Mouse (Mus musculus) neural tube, embryonic 14.5 days (tissue): ENCODE data around the gene Eya2. TPM values are rescaled to one million over a fixed set of nuclear protein-coding genes. Genes with fewer than 3 reads are reported as not detected.

Experiments
- ATAC-seq: fragments of 200-750 bp; cut with Nextera tagmentation; 2 replicates; pipeline ENCODE4 v1.8.0; 2017; ENCODE audit warnings: low read depth, mild to moderate bottlenecking, moderate TSS enrichment, moderate library complexity
- H3K27ac ChIP-seq: fragments of 300-500 bp; sonication (generic); 2 replicates; pipeline ENCODE4 v1.5.1; 2014; ENCODE audit warnings: low read depth, mild to moderate bottlenecking, control low read depth, low read length, moderate library complexity, mixed read lengths
- H3K27me3 ChIP-seq: fragments of 300-500 bp; sonication (generic); 2 replicates; pipeline ENCODE4 v1.6.1; 2014; ENCODE audit warnings: low read length; ENCODE audit not compliant: control insufficient read depth, insufficient read depth
- H3K36me3 ChIP-seq: fragments of 300-500 bp; sonication (generic); 2 replicates; pipeline ENCODE4 v1.6.1; 2014; ENCODE audit warnings: low read length, mixed read lengths; ENCODE audit not compliant: control insufficient read depth, insufficient read depth
- H3K4me1 ChIP-seq: fragments of 300-500 bp; sonication (generic); 2 replicates; pipeline ENCODE4 v1.6.1; 2014; ENCODE audit warnings: low read length; ENCODE audit not compliant: control insufficient read depth, insufficient read depth
- H3K4me2 ChIP-seq: fragments of 300-500 bp; sonication (generic); 2 replicates; pipeline ENCODE4 v1.6.1; 2014; ENCODE audit warnings: mild to moderate bottlenecking, low read depth, low read length, control low read depth
- H3K4me3 ChIP-seq: fragments of 300-500 bp; sonication (generic); 2 replicates; pipeline ENCODE4 v1.5.1; 2014; ENCODE audit warnings: low read depth, low read length, control low read depth, mixed read lengths
- H3K9ac ChIP-seq: fragments of 300-500 bp; sonication (generic); replicated peaks from 2 replicates; pipeline ENCODE4 v1.6.1; 2014; ENCODE audit warnings: low read depth, mild to moderate bottlenecking, control low read depth, low read length, mixed read lengths
- H3K9me3 ChIP-seq: fragments of 300-500 bp; sonication (generic); 2 replicates; pipeline ENCODE4 v1.6.1; 2016; ENCODE audit warnings: low read length; ENCODE audit not compliant: control insufficient read depth
- WGBS: fragments of 180-500 bp; shearing (Covaris S2); extraction: QIAGEN DNeasy Blood & Tissue Kit; methylation state at CpG from one replicate; pipeline ENCODE4 v1.1.7; 2014; 5-methylcytosine and 5-hydroxymethylcytosine counted together
- polyA plus RNA-seq: library from polyadenylated mRNA; unstranded; fragments of >200 nt; fragmentation: Nextera tagmentation; extraction: Ambion mirVana; gene quantifications from 2 replicates; pipeline ENCODE4 v1.2.1, GENCODE M21; 2014

The Eya2 gene
- polyA plus RNA-seq, 1 experiment from 2014 or later = 4.7 TPM

DNA sequence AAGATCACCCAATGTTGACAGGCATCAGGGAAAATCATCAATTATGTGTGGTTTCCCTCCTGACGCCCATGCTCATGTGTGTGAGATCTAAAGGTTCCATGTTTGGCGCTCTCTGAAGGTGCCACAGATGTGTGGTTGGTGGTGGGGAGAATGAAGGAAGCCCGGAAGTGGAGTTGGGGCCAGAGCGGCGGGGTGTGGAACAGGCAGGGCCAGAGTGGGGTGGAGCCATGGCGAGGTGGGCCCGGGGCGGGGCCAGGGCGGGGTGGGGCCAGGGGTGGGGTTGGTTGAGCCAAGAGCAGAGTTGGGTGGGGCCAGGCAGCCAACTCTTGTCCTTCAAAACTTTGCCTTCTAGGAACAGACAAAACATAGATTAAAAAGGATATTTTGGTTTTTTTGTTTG, 113.4 kb downstream of the Eya2 start:
- ATAC-seq = no peak
- no peaks in the 10 kb centered on the region for H3K9me3 ChIP-seq
- H3K4me2 ChIP-seq = no peak overlapping the region
- H3K27ac ChIP-seq = no peak overlapping the region
- no peak overlapping the region for H3K9ac ChIP-seq
- no peak overlapping the region for H3K4me3 ChIP-seq
- no peaks in the 10 kb centered on the region for H3K27me3 ChIP-seq
- no peaks in the 10 kb centered on the region for H3K36me3 ChIP-seq
- H3K4me1 ChIP-seq = no peaks in the 10 kb centered on the region
- WGBS = 76% methylated on average over 9 of the region's 9 CpGs

DNA sequence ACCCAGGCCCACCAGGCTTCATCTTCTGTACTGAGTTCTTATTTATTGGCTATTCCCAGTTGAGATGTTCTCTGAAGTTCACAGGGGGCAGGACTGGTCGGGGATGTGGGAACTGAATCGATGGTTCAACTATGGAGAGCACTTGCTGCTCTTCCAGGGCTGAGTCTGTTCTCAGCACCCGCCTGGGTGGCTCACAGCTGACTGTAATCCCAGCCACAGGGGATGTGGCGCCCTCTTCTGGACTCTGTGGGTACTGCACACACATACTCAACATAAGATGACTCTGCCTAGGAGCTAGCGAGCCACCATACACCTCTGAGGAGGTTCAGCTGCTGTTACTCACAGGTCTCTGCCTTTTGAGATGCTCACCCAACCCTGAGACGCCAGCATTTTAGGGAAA, 121.9 kb downstream of the Eya2 start:
- Histone ChIP-seq H3K36me3 (no peaks in the 10 kb centered on the region), H3K4me1 (no peaks in the 10 kb centered on the region), H3K4me3 (no peak overlapping the region), H3K9ac (no peak overlapping the region), H3K4me2 (no peak overlapping the region), H3K9me3 (no peaks in the 10 kb centered on the region), H3K27me3 (no peaks in the 10 kb centered on the region), H3K27ac (no peak overlapping the region)
- 91% methylated on average over 6 of the region's 6 CpGs for WGBS
- ATAC-seq = no peak

- H3K9me3 ChIP-seq = no peaks in the 10 kb centered on the region
- H3K4me2 ChIP-seq = no peak overlapping the region
- peak; percentile 46; the same call in 1 of the 2 replicates for ATAC-seq
- H3K27ac ChIP-seq = no peak overlapping the region
- no peak overlapping the region for H3K4me3 ChIP-seq
- no peaks in the 10 kb centered on the region for H3K36me3 ChIP-seq
- no peak overlapping the region for H3K9ac ChIP-seq
- H3K4me1 ChIP-seq = no peaks in the 10 kb centered on the region
- H3K27me3 ChIP-seq = no peaks in the 10 kb centered on the region
- 63% methylated on average over 23 of the region's 23 CpGs for WGBS
Measured at GRCm38 (mm10) chr2:165717182-165718176, 122.6 kb downstream of the Eya2 start.

DNA sequence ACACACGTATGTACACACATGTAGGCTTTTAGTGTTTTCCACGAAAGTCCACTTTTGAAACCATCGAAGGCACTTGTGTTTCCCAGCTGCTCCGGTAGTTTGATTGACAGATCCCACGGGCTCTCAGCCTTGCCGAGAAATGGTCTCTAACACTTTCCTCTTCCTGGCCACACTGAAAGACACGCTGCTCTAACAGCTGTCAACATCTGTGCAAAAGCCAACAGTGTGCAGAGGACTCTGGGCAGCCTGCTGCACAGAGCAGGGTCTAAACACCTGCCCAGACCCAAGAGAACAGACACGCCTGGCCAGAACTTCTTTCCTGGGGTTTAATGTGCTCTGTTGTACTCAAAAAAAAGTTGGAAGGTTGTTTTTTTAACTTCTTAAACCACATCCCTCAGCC, 124.5 kb downstream of the Eya2 start:
- ATAC-seq = no peak
- WGBS = 81% methylated on average over 8 of the region's 8 CpGs

DNA sequence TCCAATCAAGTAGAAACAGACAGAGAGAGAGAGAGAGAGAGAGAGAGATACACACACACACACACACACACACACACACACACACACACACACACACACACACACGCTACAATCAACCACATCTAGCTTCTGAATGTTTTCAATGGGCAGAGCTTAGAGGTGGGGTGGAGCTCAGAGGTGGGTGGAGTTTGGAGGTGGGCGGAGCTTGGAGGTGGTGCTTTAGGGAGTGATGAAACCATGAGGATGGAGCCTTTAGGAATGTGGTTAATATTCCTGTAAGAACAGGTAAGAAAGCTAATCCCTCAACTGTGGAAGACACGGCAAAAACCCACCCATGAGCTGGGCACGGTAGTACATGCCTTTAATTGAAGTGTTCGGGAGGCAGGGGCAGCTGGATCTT, 127.1 kb downstream of the Eya2 start:
- 89% methylated on average over 5 of the region's 5 CpGs for WGBS
- no peak overlapping the region for H3K27ac ChIP-seq
- ATAC-seq = no peak

More for the DNA sequence above, 124.5 kb downstream of the Eya2 start:
- H3K27me3 ChIP-seq = no peaks in the 10 kb centered on the region
- no peaks in the 10 kb centered on the region for H3K4me1 ChIP-seq
- no peak overlapping the region for H3K27ac ChIP-seq
- no peak overlapping the region for H3K4me2 ChIP-seq
- no peaks in the 10 kb centered on the region for H3K36me3 ChIP-seq
- H3K9ac ChIP-seq = no peak overlapping the region
- no peaks in the 10 kb centered on the region for H3K9me3 ChIP-seq
- no peak overlapping the region for H3K4me3 ChIP-seq

GRCm38 (mm10) chr2:165732552-165733238, 137.9 kb downstream of the Eya2 start:
- H3K4me3 ChIP-seq = no peak overlapping the region
- no peaks in the 10 kb centered on the region for H3K36me3 ChIP-seq
- peak overlapping the region; percentile 16; the same call in 1 of the 2 replicates for H3K27ac ChIP-seq
- no peaks in the 10 kb centered on the region for H3K9me3 ChIP-seq
- whole genome bisulfite sequencing = 28% methylated on average over 18 of the region's 18 CpGs
- ATAC-seq = peak; percentile 80
- no peak overlapping the region for H3K4me2 ChIP-seq
- no peaks in the 10 kb centered on the region for H3K27me3 ChIP-seq
- peaks cover 11% of the 10 kb centered on the region for H3K4me1 ChIP-seq
- H3K9ac ChIP-seq = no peak overlapping the region

More for the DNA sequence above, 127.1 kb downstream of the Eya2 start:
- Histone ChIP-seq H3K4me1 (no peaks in the 10 kb centered on the region), H3K4me3 (no peak overlapping the region), H3K4me2 (no peak overlapping the region), H3K9me3 (no peaks in the 10 kb centered on the region), H3K36me3 (no peaks in the 10 kb centered on the region), H3K9ac (no peak overlapping the region), H3K27me3 (no peaks in the 10 kb centered on the region)

- 84% methylated on average over 8 of the region's 8 CpGs for WGBS
- no peak for ATAC-seq
- Histone ChIP-seq H3K4me2 (no peak overlapping the region), H3K27me3 (no peaks in the 10 kb centered on the region), H3K4me3 (no peak overlapping the region), H3K27ac (no peak overlapping the region), H3K9ac (no peak overlapping the region), H3K4me1 (peaks cover 11% of the 10 kb centered on the region), H3K36me3 (no peaks in the 10 kb centered on the region), H3K9me3 (no peaks in the 10 kb centered on the region)
Measured at GRCm38 (mm10) chr2:165733701-165734100, 138.9 kb downstream of the Eya2 start.

DNA sequence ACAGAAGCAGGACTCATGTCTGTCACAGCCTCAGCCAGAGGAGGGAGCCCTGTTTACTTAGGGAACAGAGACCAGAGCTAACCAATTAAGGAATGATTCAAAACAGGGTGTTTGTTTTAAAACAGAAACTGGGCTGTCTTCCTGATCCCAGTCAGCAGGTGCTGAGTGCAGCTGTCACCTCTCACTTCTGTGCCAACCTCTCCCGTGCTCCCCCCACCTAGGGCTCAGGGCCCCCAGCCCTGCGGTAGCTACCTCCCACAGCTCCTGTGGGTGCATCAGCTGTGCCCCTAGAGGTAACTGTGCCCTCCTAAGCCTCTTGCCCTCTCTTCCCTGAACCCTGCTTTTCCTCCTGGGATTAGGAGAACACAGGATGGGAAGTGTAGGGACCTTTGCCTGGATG, 141.5 kb downstream of the Eya2 start:
- Histone ChIP-seq H3K9ac (no peak overlapping the region), H3K4me3 (no peak overlapping the region), H3K4me1 (peaks cover 11% of the 10 kb centered on the region), H3K9me3 (no peaks in the 10 kb centered on the region), H3K36me3 (no peaks in the 10 kb centered on the region), H3K27me3 (no peaks in the 10 kb centered on the region), H3K4me2 (no peak overlapping the region), H3K27ac (no peak overlapping the region)
- WGBS = 64% methylated on average over 2 of the region's 2 CpGs
- no peak for ATAC-seq

DNA sequence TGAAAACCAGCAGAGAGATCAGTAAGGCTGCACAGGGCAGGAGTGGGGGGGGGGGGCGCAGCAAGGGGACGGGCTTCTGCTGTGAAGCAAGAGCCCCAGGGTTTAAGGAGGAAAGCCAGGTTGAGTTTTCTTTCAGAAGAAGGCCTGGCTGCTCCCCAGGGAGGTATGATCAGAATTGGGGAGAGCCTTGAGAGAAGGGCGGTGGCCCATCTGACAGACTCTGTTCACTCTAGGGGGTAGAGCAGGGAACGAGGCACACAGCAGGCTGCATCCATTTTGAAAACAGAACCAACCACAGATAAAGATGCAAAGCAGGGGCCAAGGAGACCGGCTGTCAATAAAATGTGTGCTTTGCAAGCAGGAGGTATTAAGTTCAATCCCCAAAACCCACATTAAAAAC, 145.5 kb downstream of the Eya2 start:
- Histone ChIP-seq H3K4me2 (no peak overlapping the region), H3K27me3 (no peaks in the 10 kb centered on the region), H3K9me3 (no peaks in the 10 kb centered on the region), H3K4me1 (0 out of 2 replicates have a peak, but pooled peaks cover 6% of the 10 kb centered on the region), H3K4me3 (no peak overlapping the region), H3K9ac (no peak overlapping the region), H3K27ac (no peak overlapping the region), H3K36me3 (no peaks in the 10 kb centered on the region)
- no peak for ATAC-seq
- WGBS = 38% methylated on average over 4 of the region's 5 CpGs
